Mouse (Mus musculus) layer of hippocampus, postnatal 14 days (tissue): ENCODE results near the gene Unk. TPM values are rescaled to one million over a fixed set of nuclear protein-coding genes. Genes with fewer than 3 reads are reported as not detected.

ENCODE experiments used
- DNase-seq, 2 experiments: peaks; one replicate each; pipeline ENCODE4 v3.0.0; 2021 to 2022; ENCODE audit warnings: low spot score in 2 of 2, mixed read lengths in 1 of 2
- total RNA-seq, 2 experiments: library from RNA; stranded (reverse); gene quantifications; 2 replicates each; pipeline ENCODE4 v1.2.3; 2021

Gene Unk
- total RNA-seq, 2 experiments from 2014 or later, result 22.0 to 25.3 TPM

DNA sequence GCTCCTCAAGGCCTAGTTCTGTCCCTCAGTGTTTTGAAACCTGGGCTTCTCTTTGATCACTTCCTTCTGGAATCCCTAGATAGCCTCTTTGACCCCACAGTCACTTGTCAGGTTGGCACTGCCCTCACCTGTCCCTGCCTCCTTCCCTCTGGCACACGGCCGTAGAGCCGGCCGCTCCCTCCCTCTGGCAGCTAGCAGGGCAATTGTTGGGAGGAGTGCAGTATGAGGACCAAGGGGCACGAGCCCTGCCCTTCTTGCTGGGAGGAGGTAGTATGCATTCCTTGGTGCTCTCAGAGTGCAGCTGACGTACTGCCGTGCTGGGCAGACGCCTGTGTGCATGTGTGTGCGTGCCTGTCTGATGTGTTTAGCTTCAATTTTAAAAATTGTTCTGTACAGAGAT, 30.5 kb downstream of the Unk start:
- DNase-seq, result no peak

DNA sequence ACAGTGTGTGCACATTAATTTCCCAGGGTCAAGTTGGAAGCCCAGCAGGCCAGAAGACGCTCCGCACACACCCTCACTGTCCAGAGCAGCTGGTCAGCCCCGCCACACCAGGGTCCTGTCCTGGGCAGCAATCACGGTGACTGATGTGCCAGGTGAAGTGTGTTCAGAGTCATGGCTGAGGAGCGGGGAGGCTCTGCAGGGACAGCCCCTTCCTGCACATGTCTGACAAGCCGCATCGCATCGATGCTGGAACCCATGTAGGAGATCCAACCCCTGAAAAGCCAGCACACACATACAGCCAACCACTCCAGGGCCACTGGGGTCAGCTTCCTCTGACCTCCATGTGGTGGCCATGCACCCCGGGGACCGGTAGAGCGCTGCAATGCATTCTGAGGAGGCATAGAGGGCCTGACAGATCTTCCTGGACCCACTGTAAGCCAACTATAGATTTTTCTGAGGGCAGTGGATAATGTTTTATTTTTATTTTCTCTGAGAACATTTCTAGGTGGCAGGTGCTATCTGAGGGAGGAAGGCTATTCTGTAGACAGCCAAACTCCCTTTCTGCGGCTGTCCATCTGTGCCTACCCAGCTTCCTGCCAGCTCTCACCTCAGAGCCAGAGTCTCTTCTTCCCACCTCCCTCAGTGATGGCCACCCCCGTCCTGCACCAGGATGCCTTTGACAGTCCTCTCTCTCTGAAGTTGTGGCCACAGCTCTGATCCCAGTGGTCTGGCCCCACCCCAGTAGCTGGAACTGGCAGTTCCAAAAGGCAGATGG, 31.7 kb downstream of the Unk start:
- peak in 1 of 2 experiments; percentile 43 for DNase-seq

DNA sequence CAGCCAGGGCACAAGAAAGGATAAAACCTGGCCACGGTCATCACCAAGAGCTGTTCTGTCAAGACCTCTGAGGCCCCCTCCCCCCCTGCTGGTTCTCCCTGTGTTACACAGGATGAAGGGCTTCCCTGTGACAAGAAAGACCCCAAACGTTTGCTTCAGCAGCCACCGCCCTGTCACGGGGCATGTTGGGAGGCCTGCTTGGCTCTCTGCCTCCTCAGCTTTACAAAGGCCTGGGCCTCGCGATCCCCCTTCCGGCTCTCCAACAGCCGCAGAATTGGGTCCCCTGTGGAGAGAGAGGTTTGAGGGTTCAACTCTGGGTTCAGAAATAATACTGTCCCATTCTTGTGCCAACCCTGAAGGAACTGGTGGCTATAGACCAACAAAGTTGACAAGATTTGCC, 32.4 kb downstream of the Unk start:
- no peak for DNase-seq

DNA sequence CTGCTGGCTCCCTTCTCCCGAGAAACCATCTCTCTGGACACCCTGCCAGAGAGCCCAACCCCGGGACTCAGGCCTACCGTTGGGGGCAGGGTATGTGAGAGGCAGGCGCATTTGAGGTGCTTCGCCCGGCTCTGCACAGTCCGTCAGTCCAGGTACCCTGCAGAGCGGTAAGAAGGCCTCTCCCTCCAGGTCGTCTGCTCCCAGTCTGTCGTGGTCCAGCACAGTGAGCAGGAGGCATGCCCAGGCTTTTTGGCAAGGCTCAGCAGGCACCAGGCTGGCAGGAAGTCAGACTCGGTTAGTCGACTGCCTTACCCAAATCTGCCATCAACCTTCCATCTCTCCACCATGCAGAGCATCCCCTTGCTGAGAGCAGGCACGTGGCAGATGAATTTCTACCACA, 33.4 kb downstream of the Unk start:
- peak in 1 of 2 experiments; percentile 70 for DNase-seq

DNA sequence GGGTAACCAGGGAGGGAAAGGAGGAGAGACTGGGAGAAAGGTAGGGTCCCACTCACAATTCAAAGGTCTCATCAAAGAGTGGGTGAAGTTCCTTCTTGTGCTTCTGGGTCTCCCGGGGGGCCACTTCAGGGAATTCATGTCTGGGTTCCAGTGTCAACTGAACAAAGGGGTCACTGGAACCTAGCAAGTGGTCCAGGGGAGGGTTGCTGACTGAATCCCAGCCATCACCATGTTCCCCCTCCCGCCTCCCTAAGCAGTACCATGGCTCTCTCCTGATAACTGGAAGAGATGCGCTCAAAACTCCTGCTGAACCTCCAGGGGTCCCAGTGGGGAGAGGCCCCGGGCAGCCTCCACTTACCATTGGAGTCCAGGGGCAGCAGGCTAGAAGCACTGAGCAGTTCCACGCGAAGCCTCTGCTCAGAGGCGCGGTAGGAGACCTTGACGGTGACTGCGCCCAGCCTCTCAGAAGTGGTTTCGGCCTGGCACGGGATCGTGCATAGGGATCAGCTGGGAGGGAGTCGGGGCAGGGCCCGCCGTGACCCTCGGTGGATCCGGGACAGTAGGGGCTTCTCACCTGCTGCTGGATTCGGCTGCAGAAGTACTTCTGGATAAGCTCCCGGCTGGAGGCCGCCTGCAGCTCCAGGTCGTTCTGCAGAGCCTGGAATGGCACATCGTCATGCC, 34.2 kb downstream of the Unk start:
- no peak for DNase-seq

DNA sequence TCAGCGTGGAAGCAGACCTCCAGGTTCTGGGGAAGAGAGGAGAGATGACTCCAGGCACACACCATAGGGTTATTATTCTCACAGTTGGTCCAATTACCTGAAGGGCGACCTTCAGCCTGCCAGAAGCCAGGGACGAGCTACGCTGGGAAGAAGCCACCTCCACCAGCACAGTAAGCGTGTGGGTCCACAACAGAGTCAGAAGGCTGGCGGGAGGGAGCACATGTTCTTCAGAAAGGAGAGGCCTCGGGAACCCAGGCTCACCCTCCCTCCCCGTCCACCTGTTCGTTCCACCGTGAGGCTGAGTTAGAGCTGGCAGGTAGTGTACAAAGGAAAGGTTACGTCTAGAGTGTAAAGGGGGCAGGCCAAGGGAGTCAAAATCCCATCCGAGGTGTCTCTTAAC, 35.2 kb downstream of the Unk start:
- no peak for DNase-seq

DNA sequence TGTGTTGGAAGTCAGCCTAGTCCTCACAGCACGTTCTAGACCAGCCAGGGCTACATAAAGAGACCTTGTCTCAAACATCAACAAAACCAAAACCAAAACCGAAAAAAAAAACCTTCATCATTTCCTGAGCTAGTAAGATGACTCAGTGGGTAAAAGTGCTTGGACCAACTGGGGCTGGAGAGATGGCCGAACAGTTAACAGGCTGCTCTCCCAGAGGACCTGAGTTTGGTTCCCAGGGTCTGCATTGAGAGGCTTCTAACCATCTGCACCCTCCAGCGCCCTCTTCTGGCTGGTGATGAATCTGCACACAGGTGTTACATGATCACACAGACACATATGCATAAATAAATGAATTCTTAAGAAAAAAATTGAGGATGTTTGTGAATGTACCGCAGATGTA, 41.4 kb downstream of the Unk start:
- no peak for DNase-seq

DNA sequence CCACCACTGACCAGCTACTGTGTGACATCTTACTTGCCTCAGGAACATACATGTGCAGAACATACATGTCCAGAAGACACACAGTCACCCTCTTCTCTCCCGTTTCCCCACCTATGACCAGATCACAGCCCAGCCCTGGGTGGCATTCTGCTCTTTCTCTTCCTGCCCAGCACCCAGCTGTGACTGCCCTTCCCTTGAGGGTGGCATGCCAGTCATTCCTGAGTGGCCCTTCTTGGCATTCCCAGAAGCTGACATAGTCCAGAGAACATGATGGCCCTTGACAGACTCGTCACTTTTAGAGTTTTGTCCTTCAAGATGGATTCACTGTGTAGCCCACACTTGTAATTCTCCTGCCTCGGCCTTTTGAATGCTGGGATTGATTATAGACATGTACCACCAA, 42.5 kb downstream of the Unk start:
- no peak for DNase-seq

DNA sequence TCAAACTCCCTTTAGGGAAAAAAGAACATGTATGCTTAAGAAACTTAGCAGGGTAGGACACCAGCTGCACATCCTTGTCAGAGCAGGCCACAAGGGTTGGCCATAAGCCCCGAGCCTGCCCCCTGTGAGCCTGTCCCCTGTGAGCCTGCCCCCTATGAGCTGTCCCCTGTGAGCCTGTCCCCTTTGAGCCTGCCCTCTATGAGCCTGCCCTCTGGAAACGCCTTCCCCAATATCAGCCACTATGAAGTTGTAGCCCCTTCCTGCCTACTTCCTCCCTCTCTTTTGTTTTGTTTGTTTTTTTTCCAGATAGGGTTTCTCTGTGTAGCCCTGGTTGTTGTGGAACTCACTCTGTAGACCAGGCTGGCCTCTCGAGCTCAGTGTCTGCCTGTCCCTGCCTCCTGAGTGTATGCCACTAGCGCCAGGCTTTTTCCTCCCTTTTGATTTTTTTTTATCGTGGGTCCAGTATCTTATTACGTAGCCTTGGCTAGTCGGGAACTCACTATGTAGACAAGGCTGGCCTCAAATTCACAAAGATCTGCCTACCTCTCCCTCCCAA, 44.4 kb downstream of the Unk start:
- no peak for DNase-seq

DNA sequence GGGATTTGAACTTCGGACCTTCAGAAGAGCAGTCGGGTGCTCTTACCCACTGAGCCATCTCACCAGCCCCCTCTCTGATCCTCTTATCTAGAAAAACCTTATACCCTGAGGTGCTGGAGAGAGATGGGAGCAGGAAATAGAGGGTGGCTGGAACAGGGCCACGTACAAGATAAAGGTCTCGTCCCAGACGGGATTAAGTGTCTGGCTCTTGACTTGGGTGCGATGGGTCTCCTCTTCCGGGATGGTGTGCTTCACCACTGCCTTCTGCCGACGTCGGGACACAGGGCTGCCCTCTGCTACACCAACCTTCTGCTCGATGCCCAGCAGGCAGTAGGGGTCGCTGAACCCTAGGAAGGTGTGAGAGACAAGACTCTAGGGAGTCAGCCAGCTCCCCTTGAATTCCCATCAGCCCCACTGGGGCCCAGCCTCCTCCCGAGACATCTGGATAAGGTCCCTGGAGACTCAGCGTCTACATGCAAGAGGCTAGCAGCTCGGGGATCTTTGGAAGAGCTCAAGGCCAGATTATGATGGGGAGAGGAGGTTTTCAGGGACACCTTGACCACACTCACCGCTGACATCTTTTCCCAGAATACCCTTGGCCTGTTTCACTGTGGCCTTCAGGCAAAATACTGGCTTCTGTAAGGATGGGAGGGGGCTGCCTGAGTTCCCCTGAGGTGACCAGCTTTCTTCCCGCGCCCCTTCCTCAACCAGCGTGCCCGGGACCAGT, 45.6 kb downstream of the Unk start:
- no peak for DNase-seq

DNA sequence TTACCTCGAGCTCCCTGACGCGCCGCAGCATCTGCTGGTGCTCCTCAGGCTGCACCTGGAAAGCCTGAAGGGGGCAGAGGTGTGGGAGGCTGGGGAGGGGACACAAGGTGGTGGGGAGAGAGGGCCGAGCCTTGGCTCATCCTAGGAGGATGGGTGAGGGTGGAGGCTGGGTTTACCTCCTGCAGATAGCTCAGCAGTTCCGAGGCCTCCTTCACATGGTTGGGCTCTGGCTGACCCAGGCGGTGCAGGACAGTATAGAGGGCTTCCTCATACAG, 46.1 kb downstream of the Unk start:
- no peak for DNase-seq

DNA sequence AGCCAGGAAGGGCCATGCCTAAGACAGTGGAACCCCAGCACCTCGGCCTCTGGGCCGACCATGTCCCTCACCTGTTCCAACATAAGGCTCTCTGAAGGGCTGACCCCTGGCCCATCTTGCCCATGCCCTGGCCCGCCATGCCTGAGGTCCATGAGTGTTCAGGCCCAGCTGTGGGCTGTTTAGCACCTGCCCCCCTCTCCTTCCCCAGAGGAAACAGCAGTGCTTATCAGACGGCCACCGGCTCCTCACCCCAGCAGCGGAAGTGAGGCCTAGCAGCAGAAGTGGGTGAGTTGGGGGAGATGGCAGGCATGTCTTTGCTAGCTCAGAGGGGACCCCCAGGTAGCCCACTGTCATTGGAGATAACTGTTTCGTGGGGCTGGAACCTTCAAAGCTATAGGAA, 46.7 kb downstream of the Unk start:
- DNase-seq, result no peak

DNA sequence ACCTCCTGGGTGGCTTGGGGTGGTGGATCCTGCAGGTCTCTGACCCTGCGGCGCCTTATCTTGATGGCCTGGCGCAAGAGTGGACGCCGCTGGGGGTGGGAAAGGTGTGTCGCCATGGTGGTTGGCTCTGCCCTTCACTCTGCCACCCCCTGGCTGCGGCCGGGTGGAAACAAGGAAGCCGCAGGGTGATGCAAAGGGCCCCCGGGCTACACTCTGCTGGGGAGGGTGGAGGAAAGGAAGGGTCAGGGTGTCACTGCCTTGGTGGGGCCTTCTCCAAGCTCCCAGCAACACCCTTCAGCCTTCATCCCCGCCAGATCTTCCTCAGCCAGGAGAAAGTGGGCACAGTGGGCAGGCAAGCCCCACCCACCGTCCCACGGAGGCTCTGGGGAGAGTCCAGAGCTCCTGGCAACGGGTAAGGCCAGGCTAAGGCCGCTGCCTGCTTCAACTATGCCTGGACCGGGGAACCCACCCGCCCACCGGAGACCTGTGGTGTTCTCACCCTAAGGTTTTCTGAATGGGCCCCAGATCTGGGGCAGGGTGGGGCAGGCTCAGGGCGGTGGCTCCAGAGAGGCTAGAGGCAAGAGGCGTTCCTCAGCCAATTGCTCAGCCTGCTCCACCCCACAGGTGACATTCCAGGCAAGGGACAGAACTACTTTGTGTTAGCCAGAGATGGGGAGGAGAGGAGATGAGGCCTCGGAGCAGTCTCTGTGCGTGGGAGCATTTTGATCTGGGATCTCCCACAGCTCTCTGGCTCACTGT, 47.5 kb downstream of the Unk start, which contains the start of gene Unc13d:
TSS of gene Unc13d (minus strand) at position 516 of the 759 bp plus-strand sequence.
- DNase-seq, result no peak

DNA sequence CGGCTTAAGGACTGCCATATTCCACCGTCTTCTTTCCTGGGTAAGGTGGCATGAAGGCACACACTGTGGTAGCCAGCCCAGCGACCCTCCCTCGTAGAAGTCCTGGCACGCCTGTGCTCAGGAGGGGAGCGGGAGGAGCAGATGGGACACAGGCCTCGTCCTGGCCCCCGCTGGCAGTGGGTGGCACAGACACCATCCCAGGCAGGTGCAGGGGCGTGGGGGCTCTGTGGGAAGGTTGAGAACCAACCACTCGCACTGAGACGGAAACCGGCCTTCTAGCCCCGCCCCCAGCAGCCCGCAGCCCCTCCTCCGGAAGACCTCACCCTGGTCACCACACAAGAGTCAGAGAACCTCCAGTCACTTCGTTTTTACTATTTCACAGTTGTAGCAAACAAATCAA, 48.1 kb downstream of the Unk start:
- no peak for DNase-seq

DNA sequence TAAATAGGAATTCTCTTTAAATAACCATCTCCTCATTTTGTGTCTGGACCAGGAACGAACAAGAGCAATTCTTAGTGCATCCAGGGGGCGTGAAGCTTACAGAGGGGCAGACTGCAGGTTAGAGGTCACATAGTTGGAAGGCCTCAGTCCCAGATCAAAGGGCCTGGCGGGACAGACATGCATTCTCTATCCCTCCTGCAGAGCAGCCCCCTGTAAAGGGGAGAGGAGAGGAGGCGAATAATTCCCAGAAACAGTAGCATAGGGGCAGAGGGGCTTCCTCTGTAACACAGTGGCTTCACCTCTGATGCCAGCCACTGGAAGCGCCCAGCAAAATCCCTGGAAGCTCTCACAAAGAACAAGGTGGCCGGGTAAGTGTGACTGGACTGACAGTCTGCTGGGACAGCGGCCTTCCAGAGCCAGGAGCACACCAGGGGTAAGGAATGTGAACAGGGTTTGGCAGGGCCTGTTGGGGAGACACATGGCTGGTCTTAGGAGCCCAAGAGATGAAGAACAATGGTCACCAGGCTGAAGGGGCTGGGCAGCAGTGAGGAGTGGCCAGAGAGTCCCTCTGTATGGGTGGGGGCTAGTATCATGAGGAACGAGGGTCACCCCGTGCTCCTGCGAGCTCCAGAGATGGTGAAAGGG, 48.7 kb downstream of the Unk start:
- no peak for DNase-seq

DNA sequence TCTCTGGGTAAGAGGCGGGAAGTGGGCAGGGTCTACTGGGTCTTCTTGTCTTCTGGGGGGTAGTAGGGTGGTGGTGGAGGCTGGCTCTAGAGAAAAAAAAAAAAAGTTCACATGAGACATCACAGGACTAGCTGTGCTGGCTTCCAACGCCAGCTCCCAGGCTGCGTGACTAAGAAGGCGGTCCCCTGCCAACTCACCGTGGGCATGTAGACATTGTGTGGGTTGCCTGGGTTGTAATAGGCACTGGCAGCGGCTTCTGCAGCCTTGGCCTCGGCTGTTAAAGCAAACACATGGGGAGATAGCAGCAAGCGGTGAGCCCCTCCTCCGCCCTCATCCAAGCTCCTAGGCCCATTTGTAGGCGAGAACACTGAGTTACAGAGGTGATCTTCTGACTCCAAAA, 49.4 kb downstream of the Unk start:
- DNase-seq, result peak in 1 of 2 experiments; percentile 82

DNA sequence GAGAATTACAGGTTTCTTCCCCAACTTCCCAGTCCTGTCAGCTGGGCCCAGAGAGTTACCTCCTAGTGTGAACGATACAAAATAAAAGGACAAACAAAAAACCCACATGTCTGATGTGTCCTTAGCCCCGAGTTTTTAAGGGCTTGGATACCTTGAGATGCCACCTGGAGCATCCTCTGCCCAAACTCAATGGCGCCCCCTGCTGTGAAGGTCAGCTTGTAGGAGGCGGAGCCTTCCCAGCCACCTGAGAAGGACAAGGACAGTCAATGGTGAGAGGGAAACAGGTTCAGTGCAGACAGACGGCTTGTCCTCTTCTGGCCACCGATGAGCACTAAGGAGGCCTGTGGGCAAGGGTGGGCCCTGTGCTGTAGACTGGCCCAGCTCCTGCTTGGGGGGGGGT, 51.0 kb downstream of the Unk start:
- no peak for DNase-seq

DNA sequence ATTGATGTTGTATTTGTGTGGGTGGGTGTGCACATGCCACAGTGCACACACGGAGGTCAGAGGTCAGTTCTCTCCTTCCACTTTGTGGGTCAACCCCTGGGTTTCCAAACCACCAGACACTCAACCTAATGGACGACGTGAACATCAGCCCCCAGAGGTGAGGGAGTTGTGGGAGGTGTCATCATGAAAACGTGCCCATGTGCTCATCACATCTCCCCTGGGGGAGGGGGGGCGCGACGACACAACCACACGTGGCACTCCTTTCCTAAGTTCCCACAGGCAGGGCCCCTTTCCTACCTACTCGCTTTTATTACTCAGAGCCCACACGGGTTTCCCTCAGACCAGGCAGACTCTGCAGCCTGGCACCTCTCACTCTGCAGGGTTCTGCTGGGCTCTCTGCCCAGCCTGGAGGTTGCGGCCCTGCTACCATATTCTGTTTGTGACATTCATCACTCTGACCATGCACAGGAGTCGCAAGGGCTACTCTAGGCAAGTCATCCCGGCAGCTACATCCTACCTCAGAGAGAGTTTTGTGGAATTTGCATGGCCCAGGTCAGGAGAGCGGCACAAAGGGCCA, 53.1 kb downstream of the Unk start:
- no peak for DNase-seq

DNA sequence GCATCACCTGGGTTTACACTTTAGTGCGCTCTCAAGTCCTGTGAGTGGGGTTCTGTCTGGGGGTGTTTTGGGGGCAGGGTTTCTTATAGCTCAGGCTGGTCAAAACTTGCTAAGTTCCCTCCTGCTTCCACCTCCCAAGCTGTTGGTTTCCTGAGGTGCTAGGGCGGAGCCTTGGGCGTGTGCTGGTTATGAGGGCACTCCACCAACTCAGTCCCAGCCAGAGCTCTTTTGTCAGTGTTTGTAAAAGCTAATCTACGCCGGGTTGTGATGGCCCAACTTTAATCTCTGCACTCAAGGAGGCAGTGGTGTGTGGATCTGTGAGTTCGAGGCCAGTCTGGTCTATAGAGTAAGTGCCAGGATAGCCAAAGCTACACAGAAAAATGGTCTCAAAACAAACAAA, 54.0 kb downstream of the Unk start:
- no peak for DNase-seq
